Comparison of ENCODE assay signal across 8 mouse cellular contexts in genomic region chr13:98263458-98263987, GRCm38 (mm10). TPM values are rescaled to one million over a fixed set of nuclear protein-coding genes. Genes with fewer than 3 reads are reported as not detected.
DNase-seq lines count a peak whose midpoint lies in the region; ATAC-seq lines count a peak whose summit lies in the region.

No protein-coding gene starts in this region.

- H3K4me3 ChIP-seq in heart, embryonic 15.5 days = peak overlapping the region; percentile 93
- H3K4me3 ChIP-seq in hindbrain, embryonic 10.5 days = peak overlapping the region; percentile 82
- peak overlapping the region; percentile 92 for H3K4me3 ChIP-seq in midbrain, embryonic 11.5 days (ENCODE audit: low read depth, low read length)

- peak; percentile 10; the same call in 1 of the 2 replicates for ATAC-seq in heart, embryonic 15.5 days (replicated peaks; ENCODE audit: insufficient number of reproducible peaks, insufficient read depth, low FRiP score, low read depth)
- no peak; the same call in 1 of the 2 replicates for ATAC-seq in midbrain, embryonic 11.5 days (ENCODE audit: low FRiP score)

- H3K36me3 ChIP-seq in heart, embryonic 15.5 days = peaks cover 27% of the 10 kb centered on the region
- peaks cover 30% of the 10 kb centered on the region for H3K36me3 ChIP-seq in hindbrain, embryonic 10.5 days
- H3K36me3 ChIP-seq in midbrain, embryonic 11.5 days (ENCODE audit: control insufficient read depth, insufficient read depth, low read length) = no peaks in the 10 kb centered on the region

- no peaks in the 10 kb centered on the region for H3K9me3 ChIP-seq in heart, embryonic 15.5 days (replicated peaks)
- no peaks in the 10 kb centered on the region for H3K9me3 ChIP-seq in hindbrain, embryonic 10.5 days
- no peaks in the 10 kb centered on the region for H3K9me3 ChIP-seq in midbrain, embryonic 11.5 days (ENCODE audit: control insufficient read depth, low read length)

- under 1% methylated on average over 16 of the region's 16 CpGs for WGBS in heart, embryonic 15.5 days
- 2% methylated on average over 16 of the region's 16 CpGs for WGBS in hindbrain, embryonic 10.5 days
- WGBS in midbrain, embryonic 11.5 days = under 1% methylated on average over 16 of the region's 16 CpGs

- peak overlapping the region; percentile 96 for H3K27ac ChIP-seq in heart, embryonic 15.5 days
- H3K27ac ChIP-seq in hindbrain, embryonic 10.5 days = peak overlapping the region; percentile 94
- H3K27ac ChIP-seq in midbrain, embryonic 11.5 days (ENCODE audit: low read depth, low read length) = peak overlapping the region; percentile 75

- peak overlapping the region; percentile 89 for H3K9ac ChIP-seq in heart, embryonic 15.5 days
- peak overlapping the region; percentile 88 for H3K9ac ChIP-seq in midbrain, embryonic 11.5 days (ENCODE audit: low read length)

- H3K4me2 ChIP-seq in heart, embryonic 15.5 days = peak overlapping the region; percentile 72
- peak overlapping the region; percentile 74 for H3K4me2 ChIP-seq in midbrain, embryonic 11.5 days

- no peaks in the 10 kb centered on the region for H3K27me3 ChIP-seq in heart, embryonic 15.5 days
- no peaks in the 10 kb centered on the region for H3K27me3 ChIP-seq in hindbrain, embryonic 10.5 days (ENCODE audit: insufficient read depth, poor library complexity, severe bottlenecking)
- no peaks in the 10 kb centered on the region for H3K27me3 ChIP-seq in midbrain, embryonic 11.5 days (ENCODE audit: control insufficient read depth, insufficient read depth, low read length)

- DNase-seq in heart, adult 9 months (ENCODE audit: low spot score in 2 of 2) = no peak
- peak; percentile 39 for DNase-seq in Muller cell, postnatal 12 days (ENCODE audit: inconsistent ontology term)
- DNase-seq in hindbrain, embryonic 10.5 days (ENCODE audit: low spot score) = no peak
- no peak for DNase-seq in midbrain, embryonic 11.5 days (ENCODE audit: low spot score, missing footprints)
- DNase-seq in gastrocnemius, postnatal 25 days = no peak
- no peak for DNase-seq in cerebellum, adult 11 months
- no peak for DNase-seq in right cerebral cortex, postnatal 25 days

- H3K4me1 ChIP-seq in heart, embryonic 15.5 days (replicated peaks) = peaks cover 18% of the 10 kb centered on the region
- peaks cover 24% of the 10 kb centered on the region for H3K4me1 ChIP-seq in hindbrain, embryonic 10.5 days (replicated peaks)
- peaks cover 18% of the 10 kb centered on the region; the same call in 1 of the 2 replicates for H3K4me1 ChIP-seq in midbrain, embryonic 11.5 days (ENCODE audit: control insufficient read depth, insufficient read depth, low read length)

RNA-seq across cellular contexts. Expression of gene Ankra2, which starts 0.6 kb away (rescaled TPM):
- polyA plus RNA-seq in heart, embryonic 15.5 days (2015; fragmentation: Nextera tagmentation; extraction: Ambion mirVana) = 15.4 and 17.0 TPM in 2 replicates
- 17.6 and 22.4 TPM in 2 replicates for polyA plus RNA-seq in hindbrain, embryonic 10.5 days (2016; fragmentation: Nextera tagmentation; extraction: Ambion mirVana)
- polyA plus RNA-seq in midbrain, embryonic 11.5 days (2014; fragmentation: Nextera tagmentation; extraction: Ambion mirVana) = 40.6 and 41.9 TPM in 2 replicates
- 10 to 100 TPM; 13.8 to 13.9 TPM for total RNA-seq in gastrocnemius, postnatal 25 days (2021)

RNA-seq across cellular contexts. Expression of gene Utp15, which starts 0.7 kb away (rescaled TPM):
- 12.5 and 16.0 TPM in 2 replicates for polyA plus RNA-seq in heart, embryonic 15.5 days (2015; fragmentation: Nextera tagmentation; extraction: Ambion mirVana)
- polyA plus RNA-seq in hindbrain, embryonic 10.5 days (2016; fragmentation: Nextera tagmentation; extraction: Ambion mirVana) = 36.8 and 44.8 TPM in 2 replicates
- 40.4 and 42.9 TPM in 2 replicates for polyA plus RNA-seq in midbrain, embryonic 11.5 days (2014; fragmentation: Nextera tagmentation; extraction: Ambion mirVana)
- total RNA-seq in gastrocnemius, postnatal 25 days (2021) = 1 to 10 TPM; 3.4 to 4.1 TPM

RNA-seq across cellular contexts. Expression of gene Gm21976, which starts 16.2 kb away (rescaled TPM):
- not detected in 2 replicates for polyA plus RNA-seq in heart, embryonic 15.5 days (2015; fragmentation: Nextera tagmentation; extraction: Ambion mirVana)
- not detected in 2 replicates for polyA plus RNA-seq in hindbrain, embryonic 10.5 days (2016; fragmentation: Nextera tagmentation; extraction: Ambion mirVana)
- polyA plus RNA-seq in midbrain, embryonic 11.5 days (2014; fragmentation: Nextera tagmentation; extraction: Ambion mirVana) = not detected in 2 replicates
- not detected for total RNA-seq in gastrocnemius, postnatal 25 days (2021)

RNA-seq across cellular contexts. Expression of gene Btf3, which starts 53.3 kb away (rescaled TPM):
- polyA plus RNA-seq in heart, embryonic 15.5 days (2015; fragmentation: Nextera tagmentation; extraction: Ambion mirVana) = 353 and 399 TPM in 2 replicates
- polyA plus RNA-seq in hindbrain, embryonic 10.5 days (2016; fragmentation: Nextera tagmentation; extraction: Ambion mirVana) = 664 and 711 TPM in 2 replicates
- polyA plus RNA-seq in midbrain, embryonic 11.5 days (2014; fragmentation: Nextera tagmentation; extraction: Ambion mirVana) = 823 and 852 TPM in 2 replicates
- total RNA-seq in gastrocnemius, postnatal 25 days (2021) = 100 to 1,000 TPM; 194 to 210 TPM

RNA-seq across cellular contexts. Expression of gene Arhgef28, which starts 57.3 kb away (rescaled TPM):
- polyA plus RNA-seq in heart, embryonic 15.5 days (2015; fragmentation: Nextera tagmentation; extraction: Ambion mirVana) = 10.7 and 15.4 TPM in 2 replicates
- polyA plus RNA-seq in hindbrain, embryonic 10.5 days (2016; fragmentation: Nextera tagmentation; extraction: Ambion mirVana) = 8.6 and 10.6 TPM in 2 replicates
- polyA plus RNA-seq in midbrain, embryonic 11.5 days (2014; fragmentation: Nextera tagmentation; extraction: Ambion mirVana) = 6.7 and 7.7 TPM in 2 replicates
- total RNA-seq in gastrocnemius, postnatal 25 days (2021) = 1 to 10 TPM; 2.3 to 3.6 TPM
